8 mouse cellular contexts compared by ENCODE assay signal in the genomic region with DNA sequence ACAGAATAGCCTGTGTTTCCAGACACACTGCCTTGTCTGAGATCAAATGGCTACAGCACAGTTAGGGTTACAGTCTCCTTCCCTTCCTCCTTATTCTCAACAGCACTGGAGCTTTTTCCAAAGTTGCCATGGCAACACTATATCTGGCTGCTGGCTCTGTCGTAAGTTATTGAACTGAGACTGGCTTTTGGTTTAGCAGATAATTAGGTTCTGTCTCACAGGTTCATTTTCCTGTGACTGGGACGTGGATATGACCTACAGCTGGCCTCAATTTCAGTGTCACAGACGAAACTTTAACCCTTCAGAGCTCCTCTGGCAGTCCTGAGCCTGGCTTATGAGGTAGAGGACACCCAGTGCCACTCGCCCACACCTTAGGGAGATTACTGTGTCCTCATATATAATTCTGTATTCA.
A peak's percentile ranks its signal among the peaks of the same experiment; 100 is the strongest.
DNase-seq lines count a peak whose midpoint lies in the region; ATAC-seq lines count a peak whose summit lies in the region.

No protein-coding gene starts in this region.

- ATAC-seq in limb, embryonic 13.5 days (ENCODE audit: low FRiP score, low read depth), result peak; percentile 90

- H3K9me3 ChIP-seq in limb, embryonic 13.5 days, result no peaks in the 10 kb centered on the region

- DNase-seq in adrenal gland, postnatal 14 days, result peak; percentile 31
- no peak for DNase-seq in adrenal gland, postnatal 4 days (ENCODE audit: low spot score in 2 of 2)
- peak; percentile 91 for DNase-seq in brain, adult 2 months (ENCODE audit: low read depth, low spot score)
- DNase-seq in frontal cortex, postnatal 14 days (ENCODE audit: low spot score in 2 of 2), result peak; percentile 37
- peak; percentile 6 for DNase-seq in yolk sac, embryonic 10.5 days (ENCODE audit: low spot score)
- no peak for DNase-seq in thymus, postnatal 36 days
- DNase-seq in gastrocnemius, postnatal 25 days, result no peak

- H3K27ac ChIP-seq in limb, embryonic 13.5 days, result peak overlapping the region; percentile 39; the same call in 1 of the 2 replicates

- WGBS in limb, embryonic 13.5 days, result 6% methylated on average over 4 of the region's 4 CpGs

- H3K4me3 ChIP-seq in limb, embryonic 13.5 days, result no peak overlapping the region

- no peak overlapping the region for H3K9ac ChIP-seq in limb, embryonic 13.5 days

- H3K4me1 ChIP-seq in limb, embryonic 13.5 days, result peaks cover 16% of the 10 kb centered on the region

- no peaks in the 10 kb centered on the region for H3K27me3 ChIP-seq in limb, embryonic 13.5 days

- H3K4me2 ChIP-seq in limb, embryonic 13.5 days (replicated peaks), result peak overlapping the region; percentile 10; the same call in 1 of the 2 replicates

- no peaks in the 10 kb centered on the region for H3K36me3 ChIP-seq in limb, embryonic 13.5 days

Comparison
In these comparisons a context has a peak if more than half of its experiments do, and no peak if none do; other contexts are left out.
1. DNase-seq: peak in adrenal gland, postnatal 14 days (single experiment), brain, adult 2 months (single experiment), frontal cortex, postnatal 14 days (2 of 2) and yolk sac, embryonic 10.5 days (single experiment); none in adrenal gland, postnatal 4 days (0 of 2), thymus, postnatal 36 days (0 of 2) and gastrocnemius, postnatal 25 days (single experiment).